Comparison of ENCODE assay signal across 8 mouse cellular contexts in genomic region chr5:139907241-139907640, GRCm38 (mm10). TPM values are rescaled to one million over a fixed set of nuclear protein-coding genes. Genes with fewer than 3 reads are reported as not detected.
DNase-seq lines count a peak whose midpoint lies in the region; ATAC-seq and TF ChIP-seq lines count a peak whose summit lies in the region.

No protein-coding gene starts in this region.

- H3K36me3 ChIP-seq in forebrain, embryonic 14.5 days (ENCODE audit: control insufficient read depth, insufficient read depth, low read length): no peaks in the 10 kb centered on the region
- H3K36me3 ChIP-seq in intestine, embryonic 15.5 days: no peaks in the 10 kb centered on the region
- H3K36me3 ChIP-seq in liver, postnatal 0 days (replicated peaks; ENCODE audit: insufficient read depth, low read length): no peaks in the 10 kb centered on the region
- H3K36me3 ChIP-seq in neural tube, embryonic 15.5 days: no peaks in the 10 kb centered on the region

- ATAC-seq in forebrain, embryonic 14.5 days: peak; percentile 37
- peak; percentile 4 for ATAC-seq in intestine, embryonic 15.5 days
- no peak for ATAC-seq in liver, postnatal 0 days
- peak; percentile 43 for ATAC-seq in neural tube, embryonic 15.5 days (ENCODE audit: low FRiP score)

- peaks cover 53% of the 10 kb centered on the region for H3K27me3 ChIP-seq in forebrain, embryonic 14.5 days (replicated peaks; ENCODE audit: control insufficient read depth, insufficient read depth, low read length)
- peaks cover 72% of the 10 kb centered on the region for H3K27me3 ChIP-seq in intestine, embryonic 15.5 days (replicated peaks)
- H3K27me3 ChIP-seq in liver, postnatal 0 days (ENCODE audit: insufficient read depth, low read length): peaks cover 73% of the 10 kb centered on the region
- peaks cover 41% of the 10 kb centered on the region for H3K27me3 ChIP-seq in neural tube, embryonic 15.5 days (replicated peaks)

- peak overlapping the region; percentile 98 for H3K4me2 ChIP-seq in forebrain, embryonic 14.5 days (ENCODE audit: low read length)
- peak overlapping the region; percentile 94 for H3K4me2 ChIP-seq in intestine, embryonic 15.5 days (replicated peaks)
- peak overlapping the region; percentile 82 for H3K4me2 ChIP-seq in liver, postnatal 0 days (ENCODE audit: low read depth, low read length)
- H3K4me2 ChIP-seq in neural tube, embryonic 15.5 days: peak overlapping the region; percentile 98

- peak overlapping the region; percentile 70; the same call in 1 of the 2 replicates for H3K9ac ChIP-seq in forebrain, embryonic 14.5 days (ENCODE audit: low read length)
- H3K9ac ChIP-seq in intestine, embryonic 15.5 days: no peak overlapping the region
- no peak overlapping the region for H3K9ac ChIP-seq in liver, postnatal 0 days (replicated peaks)
- H3K9ac ChIP-seq in neural tube, embryonic 15.5 days (replicated peaks): peak overlapping the region; percentile 80

- no peaks in the 10 kb centered on the region for H3K9me3 ChIP-seq in forebrain, embryonic 14.5 days (replicated peaks; ENCODE audit: control insufficient read depth, low read length)
- H3K9me3 ChIP-seq in intestine, embryonic 15.5 days: no peaks in the 10 kb centered on the region
- no peaks in the 10 kb centered on the region for H3K9me3 ChIP-seq in liver, postnatal 0 days (ENCODE audit: low read length)
- no peaks in the 10 kb centered on the region for H3K9me3 ChIP-seq in neural tube, embryonic 15.5 days (replicated peaks)

- no peak for TF ChIP-seq EP300 in liver, postnatal 0 days (IDR thresholded peaks at IDR 0.05; ENCODE audit: low read depth)

- H3K4me1 ChIP-seq in forebrain, embryonic 14.5 days (ENCODE audit: control insufficient read depth, insufficient read depth, low read length): peaks cover 18% of the 10 kb centered on the region
- H3K4me1 ChIP-seq in intestine, embryonic 15.5 days (replicated peaks): peaks cover 40% of the 10 kb centered on the region
- peaks cover 25% of the 10 kb centered on the region for H3K4me1 ChIP-seq in liver, postnatal 0 days (ENCODE audit: insufficient read depth)
- peaks cover 56% of the 10 kb centered on the region for H3K4me1 ChIP-seq in neural tube, embryonic 15.5 days

- DNase-seq in cerebellum, postnatal 10 days: peak; percentile 82 to 83
- no peak for DNase-seq in cerebellum, adult 9-10 months
- DNase-seq in Muller cell, postnatal 12 days (ENCODE audit: inconsistent ontology term): peak; percentile 44
- peak; percentile 88 for DNase-seq in forebrain, embryonic 14.5 days (ENCODE audit: low spot score)
- DNase-seq in liver, postnatal 0 days: no peak
- no peak for DNase-seq in c-Kit-positive CD71-positive TER-119-positive erythroid progenitor cells, embryonic 14.5 days (ENCODE audit: low spot score)

- peak overlapping the region; percentile 60 for H3K4me3 ChIP-seq in forebrain, embryonic 14.5 days (ENCODE audit: low read depth, low read length)
- H3K4me3 ChIP-seq in intestine, embryonic 15.5 days (replicated peaks): peak overlapping the region; percentile 57
- H3K4me3 ChIP-seq in liver, postnatal 0 days (ENCODE audit: low read depth, low read length): peak overlapping the region; percentile 55; the same call in 1 of the 2 replicates
- peak overlapping the region; percentile 74 for H3K4me3 ChIP-seq in neural tube, embryonic 15.5 days (replicated peaks)

- H3K27ac ChIP-seq in forebrain, embryonic 14.5 days (ENCODE audit: low read depth, low read length): no peak overlapping the region
- H3K27ac ChIP-seq in intestine, embryonic 15.5 days: no peak overlapping the region
- no peak overlapping the region for H3K27ac ChIP-seq in liver, postnatal 0 days (ENCODE audit: low read depth)
- H3K27ac ChIP-seq in neural tube, embryonic 15.5 days (replicated peaks): peak overlapping the region; percentile 74; the same call in 1 of the 2 replicates

- TF ChIP-seq CTCF in liver, postnatal 0 days (IDR thresholded peaks at IDR 0.05; ENCODE audit: low read depth): no peak

- 1% methylated on average over 19 of the region's 19 CpGs for WGBS in forebrain, embryonic 14.5 days
- under 1% methylated on average over 19 of the region's 19 CpGs for WGBS in intestine, embryonic 15.5 days
- WGBS in liver, postnatal 0 days (ENCODE audit: insufficient replicate concordance): 2% methylated on average over 19 of the region's 19 CpGs
- WGBS in neural tube, embryonic 15.5 days: under 1% methylated on average over 19 of the region's 19 CpGs

RNA-seq across cellular contexts. Expression of gene Elfn1, which starts 0.5 kb away (rescaled TPM):
- 1.7 and 2.5 TPM in 2 replicates for polyA plus RNA-seq in forebrain, embryonic 14.5 days (2014; fragmentation: Nextera tagmentation; extraction: Ambion mirVana)
- 0.19 and 0.20 TPM in 2 replicates for polyA plus RNA-seq in intestine, embryonic 15.5 days (2015; fragmentation: Nextera tagmentation; extraction: Ambion mirVana)
- not detected in 2 replicates for polyA plus RNA-seq in liver, postnatal 0 days (2015; fragmentation: Nextera tagmentation; extraction: Ambion mirVana)
- polyA plus RNA-seq in neural tube, embryonic 15.5 days (2015; fragmentation: Nextera tagmentation; extraction: Ambion mirVana): 5.7 TPM in 2 replicates

Comparison
In these comparisons a context has a peak if more than half of its experiments do, and no peak if none do; other contexts are left out.
1. DNase-seq: peak in cerebellum, postnatal 10 days (2 of 2), Muller cell, postnatal 12 days (single experiment) and forebrain, embryonic 14.5 days (single experiment); none in cerebellum, adult 9-10 months (single experiment), liver, postnatal 0 days (single experiment) and c-Kit-positive CD71-positive TER-119-positive erythroid progenitor cells, embryonic 14.5 days (single experiment).
2. H3K9ac ChIP-seq: peak in forebrain, embryonic 14.5 days (single experiment) and neural tube, embryonic 15.5 days (single experiment); none in intestine, embryonic 15.5 days (single experiment) and liver, postnatal 0 days (single experiment).
3. Peak in every context shown above with its lines, with median percentiles within 50 percentile points of each other: H3K4me2 ChIP-seq and H3K4me3 ChIP-seq.